ENCODE assay signal across 13 mouse cellular contexts in genomic region chr9:107728919-107729670, GRCm38 (mm10). TPM values are rescaled to one million over a fixed set of nuclear protein-coding genes. Genes with fewer than 3 reads are reported as not detected.
DNase-seq lines count a peak whose midpoint lies in the region; ATAC-seq and TF ChIP-seq lines count a peak whose summit lies in the region.
"Had no signal": no experiment of that assay in that cellular context is flagged by ENCODE, and none has a peak within 500 bp of the region (broad histone marks: within the 10 kb centered on the region; RNA-seq: fewer than 3 reads in every experiment).

No protein-coding gene starts in this region.

- 70% methylated on average over 6 of the region's 6 CpGs for WGBS in embryonic facial prominence, embryonic 10.5 days
- WGBS in forebrain, embryonic 14.5 days: 79% methylated on average over 6 of the region's 6 CpGs
- WGBS in limb, embryonic 10.5 days: 62% methylated on average over 6 of the region's 6 CpGs
- WGBS in midbrain, postnatal 0 days: 50% methylated on average over 6 of the region's 6 CpGs

- ATAC-seq in forebrain, embryonic 14.5 days: no peak
- ATAC-seq in midbrain, postnatal 0 days (ENCODE audit: low FRiP score): no peak; the same call in 1 of the 2 replicates
- no peak for ATAC-seq in monocyte, adult 5-6 weeks (replicated peaks; ENCODE audit: insufficient number of reproducible peaks, low FRiP score, low TSS enrichment, poor library complexity, severe bottlenecking)
- ATAC-seq: intestine, postnatal 0 days had no signal

- H3K27me3 ChIP-seq in embryonic facial prominence, embryonic 10.5 days (replicated peaks; ENCODE audit: low read depth, poor library complexity, severe bottlenecking): peaks cover 2% of the 10 kb centered on the region
- no peaks in the 10 kb centered on the region for H3K27me3 ChIP-seq in forebrain, embryonic 14.5 days (replicated peaks; ENCODE audit: control insufficient read depth, insufficient read depth, low read length)
- H3K27me3 ChIP-seq in limb, embryonic 10.5 days (ENCODE audit: low read depth, poor library complexity, severe bottlenecking): no peaks in the 10 kb centered on the region
- H3K27me3 ChIP-seq in midbrain, postnatal 0 days (ENCODE audit: insufficient read depth, low read length): no peaks in the 10 kb centered on the region

- H3K9ac ChIP-seq in forebrain, embryonic 14.5 days (ENCODE audit: low read length): no peak overlapping the region
- no peak overlapping the region for H3K9ac ChIP-seq in midbrain, postnatal 0 days (replicated peaks; ENCODE audit: low read length, poor library complexity, severe bottlenecking)

- no peaks in the 10 kb centered on the region for H3K9me3 ChIP-seq in embryonic facial prominence, embryonic 10.5 days
- no peaks in the 10 kb centered on the region for H3K9me3 ChIP-seq in forebrain, embryonic 14.5 days (replicated peaks; ENCODE audit: control insufficient read depth, low read length)
- no peaks in the 10 kb centered on the region for H3K9me3 ChIP-seq in limb, embryonic 10.5 days (replicated peaks)
- no peaks in the 10 kb centered on the region for H3K9me3 ChIP-seq in midbrain, postnatal 0 days (ENCODE audit: low read length)
- H3K9me3 ChIP-seq: megakaryocyte, embryonic 14.5 days had no signal

- no peak overlapping the region for H3K4me3 ChIP-seq in embryonic facial prominence, embryonic 10.5 days
- H3K4me3 ChIP-seq in forebrain, embryonic 14.5 days (ENCODE audit: low read depth, low read length): no peak overlapping the region
- no peak overlapping the region for H3K4me3 ChIP-seq in limb, embryonic 10.5 days
- H3K4me3 ChIP-seq in midbrain, postnatal 0 days (ENCODE audit: low read depth, low read length): no peak overlapping the region
- H3K4me3 ChIP-seq: megakaryocyte, embryonic 14.5 days had no signal

- H3K4me2 ChIP-seq in forebrain, embryonic 14.5 days (ENCODE audit: low read length): no peak overlapping the region
- H3K4me2 ChIP-seq in midbrain, postnatal 0 days (ENCODE audit: low read depth, low read length, poor library complexity, severe bottlenecking): peak overlapping the region; percentile 12; the same call in 1 of the 2 replicates

- peaks cover 76% of the 10 kb centered on the region for H3K4me1 ChIP-seq in embryonic facial prominence, embryonic 10.5 days
- peaks cover 24% of the 10 kb centered on the region for H3K4me1 ChIP-seq in forebrain, embryonic 14.5 days (ENCODE audit: control insufficient read depth, insufficient read depth, low read length)
- H3K4me1 ChIP-seq in limb, embryonic 10.5 days: peaks cover 75% of the 10 kb centered on the region
- peaks cover 31% of the 10 kb centered on the region for H3K4me1 ChIP-seq in midbrain, postnatal 0 days (ENCODE audit: insufficient read depth, low read length)

- no peaks in the 10 kb centered on the region for H3K36me3 ChIP-seq in embryonic facial prominence, embryonic 10.5 days (replicated peaks)
- no peaks in the 10 kb centered on the region for H3K36me3 ChIP-seq in forebrain, embryonic 14.5 days (ENCODE audit: control insufficient read depth, insufficient read depth, low read length)
- H3K36me3 ChIP-seq in limb, embryonic 10.5 days: no peaks in the 10 kb centered on the region
- no peaks in the 10 kb centered on the region for H3K36me3 ChIP-seq in midbrain, postnatal 0 days (ENCODE audit: insufficient read depth, low read length)

- TF ChIP-seq CTCF in midbrain, postnatal 0 days (IDR thresholded peaks at IDR 0.05): no peak

- H3K27ac ChIP-seq in embryonic facial prominence, embryonic 10.5 days (replicated peaks): peak overlapping the region; percentile 78
- H3K27ac ChIP-seq in forebrain, embryonic 14.5 days (ENCODE audit: low read depth, low read length): peak overlapping the region; percentile 78
- H3K27ac ChIP-seq in limb, embryonic 10.5 days: peak overlapping the region; percentile 79
- H3K27ac ChIP-seq in midbrain, postnatal 0 days (ENCODE audit: low read depth, low read length): peak overlapping the region; percentile 89

- no peak for DNase-seq in embryonic facial prominence, embryonic 10.5 days (ENCODE audit: low spot score)
- DNase-seq in forebrain, embryonic 14.5 days (ENCODE audit: low spot score): no peak
- no peak for DNase-seq in limb, embryonic 10.5 days (ENCODE audit: low spot score)
- no peak for DNase-seq in midbrain, postnatal 0 days (ENCODE audit: low spot score)
- DNase-seq in urinary bladder, postnatal 4 days (ENCODE audit: low spot score in 2 of 2): no peak
- no peak for DNase-seq in thymus, postnatal 4 days
- DNase-seq: adrenal gland, adult 8-10 months; lung, adult 2 months had no signal

RNA-seq across cellular contexts. Expression of gene Sema3f, which starts 18.8 kb away (rescaled TPM):
- polyA plus RNA-seq in embryonic facial prominence, embryonic 10.5 days (2016; fragmentation: Nextera tagmentation; extraction: Ambion mirVana): 13.2 and 21.4 TPM in 2 replicates
- polyA plus RNA-seq in forebrain, embryonic 14.5 days (2014; fragmentation: Nextera tagmentation; extraction: Ambion mirVana): 7.4 and 12.2 TPM in 2 replicates
- 31.7 and 33.6 TPM in 2 replicates for polyA plus RNA-seq in limb, embryonic 10.5 days (2016; fragmentation: Nextera tagmentation; extraction: Ambion mirVana)
- 115 and 120 TPM in 2 replicates for total RNA-seq in midbrain, postnatal 0 days (2014; rRNA removed)
- polyA plus RNA-seq in midbrain, postnatal 0 days (2015; fragmentation: Nextera tagmentation; extraction: Ambion mirVana): 13.5 and 14.1 TPM in 2 replicates
- not detected in 3 replicates for total RNA-seq in monocyte, adult 5-6 weeks (2017)

RNA-seq across cellular contexts. Expression of gene Rbm5, which starts 41.7 kb away (rescaled TPM):
- polyA plus RNA-seq in embryonic facial prominence, embryonic 10.5 days (2016; fragmentation: Nextera tagmentation; extraction: Ambion mirVana): 200 and 206 TPM in 2 replicates
- 188 and 210 TPM in 2 replicates for polyA plus RNA-seq in forebrain, embryonic 14.5 days (2014; fragmentation: Nextera tagmentation; extraction: Ambion mirVana)
- 164 and 214 TPM in 2 replicates for polyA plus RNA-seq in limb, embryonic 10.5 days (2016; fragmentation: Nextera tagmentation; extraction: Ambion mirVana)
- 142 and 145 TPM in 2 replicates for total RNA-seq in midbrain, postnatal 0 days (2014; rRNA removed)
- 159 and 160 TPM in 2 replicates for polyA plus RNA-seq in midbrain, postnatal 0 days (2015; fragmentation: Nextera tagmentation; extraction: Ambion mirVana)
- total RNA-seq in monocyte, adult 5-6 weeks (2017): 339 to 489 TPM (median 412 TPM) in 3 replicates

RNA-seq across cellular contexts. Expression of gene Gnat1, which starts 49.6 kb away (rescaled TPM):
- 3.4 and 4.3 TPM in 2 replicates for polyA plus RNA-seq in embryonic facial prominence, embryonic 10.5 days (2016; fragmentation: Nextera tagmentation; extraction: Ambion mirVana)
- 0.28 and 0.66 TPM in 2 replicates for polyA plus RNA-seq in forebrain, embryonic 14.5 days (2014; fragmentation: Nextera tagmentation; extraction: Ambion mirVana)
- 2.6 and 3.3 TPM in 2 replicates for polyA plus RNA-seq in limb, embryonic 10.5 days (2016; fragmentation: Nextera tagmentation; extraction: Ambion mirVana)
- total RNA-seq in midbrain, postnatal 0 days (2014; rRNA removed): 0.52 and 0.55 TPM in 2 replicates
- polyA plus RNA-seq in midbrain, postnatal 0 days (2015; fragmentation: Nextera tagmentation; extraction: Ambion mirVana): 2.3 and 2.6 TPM in 2 replicates
- total RNA-seq in monocyte, adult 5-6 weeks (2017): 1.8 TPM in 1 of 3 replicates, not detected in the others
- total RNA-seq: gastrocnemius, adult 8-10 months had no signal
- polyA plus RNA-seq: spleen, adult 2 months had no signal

RNA-seq across cellular contexts. Expression of gene Slc38a3, which starts 59.8 kb away (rescaled TPM):
- polyA plus RNA-seq in embryonic facial prominence, embryonic 10.5 days (2016; fragmentation: Nextera tagmentation; extraction: Ambion mirVana): 5.6 and 6.6 TPM in 2 replicates
- polyA plus RNA-seq in forebrain, embryonic 14.5 days (2014; fragmentation: Nextera tagmentation; extraction: Ambion mirVana): 32.8 and 32.9 TPM in 2 replicates
- polyA plus RNA-seq in limb, embryonic 10.5 days (2016; fragmentation: Nextera tagmentation; extraction: Ambion mirVana): 3.9 and 4.3 TPM in 2 replicates
- total RNA-seq in midbrain, postnatal 0 days (2014; rRNA removed): 70.0 and 94.5 TPM in 2 replicates
- polyA plus RNA-seq in midbrain, postnatal 0 days (2015; fragmentation: Nextera tagmentation; extraction: Ambion mirVana): 37.6 and 44.6 TPM in 2 replicates
- total RNA-seq in monocyte, adult 5-6 weeks (2017): not detected in 3 replicates
